Mouse (Mus musculus) urinary bladder, postnatal 36 days (tissue): Measurements from ENCODE around the gene Zkscan4.

Experiments
- DNase-seq, 2 experiments: peaks; one replicate each; pipeline ENCODE4 v3.0.0; 2022; ENCODE audit warnings: low spot score in 2 of 2, mixed read lengths in 1 of 2

Gene Zkscan4

DNA sequence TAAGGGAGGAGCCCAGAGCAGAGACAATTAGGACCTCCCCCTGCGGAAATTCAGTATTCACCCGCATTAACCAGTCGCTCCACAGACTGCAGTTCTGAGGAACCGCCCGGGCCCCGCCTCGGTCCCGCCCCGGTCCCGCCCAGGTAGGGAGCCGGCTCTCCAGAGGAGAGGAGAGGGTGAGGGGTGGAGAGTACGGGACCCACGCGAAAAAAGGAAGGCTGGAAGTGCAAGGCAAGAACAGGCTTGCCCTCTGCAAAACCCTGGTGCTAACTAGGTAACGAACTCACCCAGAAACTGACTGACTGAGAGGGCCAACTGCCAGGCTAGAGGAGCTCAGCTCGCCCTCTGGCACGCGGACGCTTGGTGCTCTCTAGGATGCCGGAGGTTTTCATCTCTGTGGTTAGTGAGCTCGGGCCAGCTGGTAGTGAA, 27.5 kb downstream of the Zkscan4 start:
- peak; percentile 72 to 83 for DNase-seq

DNA sequence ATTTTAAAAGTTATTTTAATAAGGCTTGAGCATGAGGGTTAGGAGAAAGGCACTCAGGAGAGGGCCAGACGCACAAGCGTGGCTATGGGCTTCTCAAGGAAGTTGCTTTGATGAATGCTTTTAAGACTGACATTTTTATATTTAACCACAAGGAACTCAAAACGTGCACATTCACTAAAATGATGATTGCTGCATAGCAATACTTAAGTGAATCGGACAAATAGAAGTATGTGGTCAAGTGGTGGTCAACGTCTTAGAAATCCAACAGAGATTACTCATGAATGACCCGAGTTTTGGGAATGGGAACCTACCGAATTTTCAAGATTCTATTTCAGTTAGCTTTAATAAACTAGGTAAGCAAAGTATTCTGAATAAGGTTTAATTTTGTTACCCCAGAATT, 51.4 kb downstream of the Zkscan4 start:
- DNase-seq: no peak

DNA sequence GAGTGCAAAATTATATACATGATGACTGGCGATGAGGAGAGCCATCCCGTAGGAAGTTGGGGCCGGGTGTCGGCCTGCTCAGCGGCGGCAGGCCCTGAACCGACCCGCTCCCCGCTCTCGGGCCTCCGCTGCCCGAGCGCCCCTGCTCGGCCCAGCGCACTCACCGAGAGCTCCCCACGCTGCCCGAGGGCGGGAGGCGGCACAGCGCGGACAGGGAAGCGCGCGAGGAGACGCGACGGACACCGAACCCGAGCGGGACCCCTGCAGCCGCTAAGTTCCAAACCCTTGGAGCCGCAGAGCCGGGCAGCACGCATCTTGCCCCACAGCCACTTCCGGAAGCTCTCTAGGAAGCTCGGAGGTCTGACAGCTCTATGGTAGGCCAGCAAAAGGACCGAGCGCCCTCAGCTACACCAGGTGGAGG, 52.1 kb downstream of the Zkscan4 start, which contains the start of gene Zkscan8:
Gene Zkscan8 (minus strand): TSS at position 340 of the 421 bp plus-strand sequence.
- DNase-seq: peak; percentile 86 to 89
